Mouse (Mus musculus): ENCODE results near the gene Gucd1. TPM values are rescaled to one million over a fixed set of nuclear protein-coding genes. Genes with fewer than 3 reads are reported as not detected.
A peak's percentile ranks its signal among the peaks of the same experiment; 100 is the strongest.

Gucd1 gene
- polyA plus RNA-seq, 1 experiment = 49.1 TPM

GRCm38 (mm10) chr10:75495921-75496320, 21.9 kb downstream of the Gucd1 start:
- Histone ChIP-seq H3K4me3 (replicated peaks; ENCODE audit: extremely low read depth, low read depth, low read length) (no peak overlapping the region), H3K4me1 (ENCODE audit: control insufficient read depth, insufficient read depth, low read length) (no peaks in the 10 kb centered on the region)
- TF ChIP-seq POLR2A (IDR thresholded peaks at IDR 0.05; ENCODE audit: borderline replicate concordance, extremely low read depth, low read depth, low read length) = no peak
- no peak for TF ChIP-seq CTCF (IDR thresholded peaks at IDR 0.05; ENCODE audit: insufficient read depth, low read length)
- DNase-seq = no peak

- WGBS = 50% methylated on average over 6 of the region's 6 CpGs
- no peak overlapping the region for H3K4me3 ChIP-seq (replicated peaks; ENCODE audit: extremely low read depth, low read depth, low read length)
- TF ChIP-seq CTCF (IDR thresholded peaks at IDR 0.05; ENCODE audit: insufficient read depth, low read length) (no peak), POLR2A (IDR thresholded peaks at IDR 0.05; ENCODE audit: borderline replicate concordance, extremely low read depth, low read depth, low read length) (no peak)
Measured at GRCm38 (mm10) chr10:75495304-75495703, 22.5 kb downstream of the Gucd1 start.

GRCm38 (mm10) chr10:75491936-75492262, 25.9 kb downstream of the Gucd1 start:
- DNase-seq = no peak
- no peak overlapping the region for H3K4me3 ChIP-seq (replicated peaks; ENCODE audit: extremely low read depth, low read depth, low read length)
- TF ChIP-seq CTCF (IDR thresholded peaks at IDR 0.05; ENCODE audit: insufficient read depth, low read length) (no peak), POLR2A (IDR thresholded peaks at IDR 0.05; ENCODE audit: borderline replicate concordance, extremely low read depth, low read depth, low read length) (no peak)
- H3K4me1 ChIP-seq (ENCODE audit: control insufficient read depth, insufficient read depth, low read length) = no peaks in the 10 kb centered on the region
- 15% methylated on average over 2 of the region's 2 CpGs for WGBS

More at GRCm38 (mm10) chr10:75495304-75495703, 22.5 kb downstream of the Gucd1 start:
- no peaks in the 10 kb centered on the region for H3K4me1 ChIP-seq (ENCODE audit: control insufficient read depth, insufficient read depth, low read length)
- no peak for DNase-seq

- DNase-seq = no peak
- WGBS = 52% methylated on average over 3 of the region's 3 CpGs
- Histone ChIP-seq H3K4me1 (ENCODE audit: control insufficient read depth, insufficient read depth, low read length) (no peaks in the 10 kb centered on the region), H3K4me3 (replicated peaks; ENCODE audit: extremely low read depth, low read depth, low read length) (no peak overlapping the region)
- TF ChIP-seq POLR2A (IDR thresholded peaks at IDR 0.05; ENCODE audit: borderline replicate concordance, extremely low read depth, low read depth, low read length) (no peak), CTCF (IDR thresholded peaks at IDR 0.05; ENCODE audit: insufficient read depth, low read length) (no peak)
Measured at GRCm38 (mm10) chr10:75491234-75491935, 26.4 kb downstream of the Gucd1 start.

GRCm38 (mm10) chr10:75490731-75491130, 27.0 kb downstream of the Gucd1 start:
- no peak for DNase-seq
- H3K4me1 ChIP-seq (ENCODE audit: control insufficient read depth, insufficient read depth, low read length) = no peaks in the 10 kb centered on the region
- TF ChIP-seq CTCF (IDR thresholded peaks at IDR 0.05; ENCODE audit: insufficient read depth, low read length) = no peak
- TF ChIP-seq POLR2A (IDR thresholded peaks at IDR 0.05; ENCODE audit: borderline replicate concordance, extremely low read depth, low read depth, low read length) = no peak
- WGBS = 82% methylated on average over 2 of the region's 2 CpGs
- H3K4me3 ChIP-seq (replicated peaks; ENCODE audit: extremely low read depth, low read depth, low read length) = no peak overlapping the region

GRCm38 (mm10) chr10:75489522-75489921, 28.2 kb downstream of the Gucd1 start:
- TF ChIP-seq CTCF (IDR thresholded peaks at IDR 0.05; ENCODE audit: insufficient read depth, low read length) (no peak), POLR2A (IDR thresholded peaks at IDR 0.05; ENCODE audit: borderline replicate concordance, extremely low read depth, low read depth, low read length) (no peak)
- H3K4me1 ChIP-seq (ENCODE audit: control insufficient read depth, insufficient read depth, low read length) = no peaks in the 10 kb centered on the region
- no peak overlapping the region for H3K4me3 ChIP-seq (replicated peaks; ENCODE audit: extremely low read depth, low read depth, low read length)
- WGBS = 61% methylated on average over 2 of the region's 2 CpGs
- DNase-seq = no peak

- Histone ChIP-seq H3K4me1 (ENCODE audit: control insufficient read depth, insufficient read depth, low read length) (no peaks in the 10 kb centered on the region), H3K4me3 (replicated peaks; ENCODE audit: extremely low read depth, low read depth, low read length) (no peak overlapping the region)
- WGBS = 65% methylated on average over 3 of the region's 3 CpGs
- DNase-seq = no peak
- TF ChIP-seq CTCF (IDR thresholded peaks at IDR 0.05; ENCODE audit: insufficient read depth, low read length) (no peak), POLR2A (IDR thresholded peaks at IDR 0.05; ENCODE audit: borderline replicate concordance, extremely low read depth, low read depth, low read length) (no peak)
Measured at GRCm38 (mm10) chr10:75487131-75487530, 30.6 kb downstream of the Gucd1 start.

- no peaks in the 10 kb centered on the region for H3K4me1 ChIP-seq (ENCODE audit: control insufficient read depth, insufficient read depth, low read length)
- WGBS = 50% methylated on average over 9 of the region's 9 CpGs
- no peak overlapping the region for H3K4me3 ChIP-seq (replicated peaks; ENCODE audit: extremely low read depth, low read depth, low read length)
- peak; percentile 75 for DNase-seq
- TF ChIP-seq POLR2A (IDR thresholded peaks at IDR 0.05; ENCODE audit: borderline replicate concordance, extremely low read depth, low read depth, low read length) (no peak), CTCF (IDR thresholded peaks at IDR 0.05; ENCODE audit: insufficient read depth, low read length) (peak; percentile 71)
Measured at GRCm38 (mm10) chr10:75486086-75486979, 31.4 kb downstream of the Gucd1 start.

GRCm38 (mm10) chr10:75484767-75485166, 33.0 kb downstream of the Gucd1 start:
- TF ChIP-seq CTCF (IDR thresholded peaks at IDR 0.05; ENCODE audit: insufficient read depth, low read length) (no peak), POLR2A (IDR thresholded peaks at IDR 0.05; ENCODE audit: borderline replicate concordance, extremely low read depth, low read depth, low read length) (no peak)
- H3K4me1 ChIP-seq (ENCODE audit: control insufficient read depth, insufficient read depth, low read length) = no peaks in the 10 kb centered on the region
- H3K4me3 ChIP-seq (replicated peaks; ENCODE audit: extremely low read depth, low read depth, low read length) = no peak overlapping the region
- WGBS = 34% methylated on average over 6 of the region's 6 CpGs
- DNase-seq = no peak
